Mouse (Mus musculus) embryonic facial prominence, embryonic 11.5 days (tissue): ENCODE data around the gene Nckap5. TPM values are rescaled to one million over a fixed set of nuclear protein-coding genes. Genes with fewer than 3 reads are reported as not detected.

Experiments used
- ATAC-seq: fragments of 200-750 bp; cut with Nextera tagmentation; replicated peaks from 2 replicates; pipeline ENCODE4 v1.8.0; 2017; ENCODE audit warnings: low read depth; ENCODE audit not compliant: insufficient number of reproducible peaks, low FRiP score, low TSS enrichment
- DNase-seq: peaks from one replicate; pipeline ENCODE4 v3.0.0-alpha.2; 2015; ENCODE audit warnings: low spot score
- H3K27ac ChIP-seq: fragments of 300-500 bp; sonication (generic); replicated peaks from 2 replicates; pipeline ENCODE4 v1.5.1; 2014; ENCODE audit warnings: mild to moderate bottlenecking, low read depth, low read length, control low read depth
- H3K27me3 ChIP-seq: fragments of 300-500 bp; sonication (generic); 2 replicates; pipeline ENCODE4 v1.6.1; 2014; ENCODE audit warnings: mild to moderate bottlenecking, low read length, moderate library complexity, mixed read lengths; ENCODE audit not compliant: control insufficient read depth, insufficient read depth
- H3K36me3 ChIP-seq: fragments of 300-500 bp; sonication (generic); replicated peaks from 2 replicates; pipeline ENCODE4 v1.6.1; 2014; ENCODE audit warnings: low read depth, mild to moderate bottlenecking, low read length, moderate library complexity, mixed read lengths; ENCODE audit not compliant: control insufficient read depth, insufficient read depth
- H3K4me1 ChIP-seq: fragments of 300-500 bp; sonication (generic); 2 replicates; pipeline ENCODE4 v1.6.1; 2014; ENCODE audit warnings: low read length, mixed read lengths; ENCODE audit not compliant: control insufficient read depth, insufficient read depth
- H3K4me2 ChIP-seq: fragments of 300-500 bp; sonication (generic); 2 replicates; pipeline ENCODE4 v1.6.1; 2014; ENCODE audit warnings: low read depth, mild to moderate bottlenecking, control low read depth, low read length, moderate library complexity
- H3K4me3 ChIP-seq: fragments of 300-500 bp; sonication (generic); 2 replicates; pipeline ENCODE4 v1.5.1; 2014; ENCODE audit warnings: low read depth, low read length, control low read depth
- H3K9ac ChIP-seq: fragments of 300-500 bp; sonication (generic); replicated peaks from 2 replicates; pipeline ENCODE4 v1.6.1; 2014; ENCODE audit warnings: mild to moderate bottlenecking, control low read depth, low read length
- H3K9me3 ChIP-seq: fragments of 300-500 bp; sonication (generic); replicated peaks from 2 replicates; pipeline ENCODE4 v1.6.1; 2016; ENCODE audit warnings: mild to moderate bottlenecking, low read length, inconsistent platforms, mixed read lengths; ENCODE audit not compliant: control insufficient read depth
- WGBS: fragments of 180-500 bp; shearing (Covaris S2); extraction: QIAGEN DNeasy Blood & Tissue Kit; methylation state at CpG from one replicate; pipeline ENCODE4 v1.1.7; 2014; 5-methylcytosine and 5-hydroxymethylcytosine counted together
- polyA plus RNA-seq: library from polyadenylated mRNA; unstranded; fragments of >200 nt; fragmentation: Nextera tagmentation; extraction: Ambion mirVana; gene quantifications from 2 replicates; pipeline ENCODE4 v1.2.1, GENCODE M21; 2014

Gene Nckap5
- polyA plus RNA-seq, 1 experiment from 2014 or later = 5.7 TPM

- WGBS = 47% methylated on average over 2 of the region's 2 CpGs
- no peaks in the 10 kb centered on the region for H3K36me3 ChIP-seq
- H3K4me3 ChIP-seq = no peak overlapping the region
- no peaks in the 10 kb centered on the region for H3K9me3 ChIP-seq
- H3K9ac ChIP-seq = no peak overlapping the region
- H3K4me1 ChIP-seq = no peaks in the 10 kb centered on the region
- H3K27ac ChIP-seq = no peak overlapping the region
- DNase-seq (no peak), ATAC-seq (no peak)
- H3K27me3 ChIP-seq = no peaks in the 10 kb centered on the region
- no peak overlapping the region for H3K4me2 ChIP-seq
These were observed 463.9 kb downstream of the Nckap5 start for GRCm38 (mm10) chr1:126366736-126367135.

DNA sequence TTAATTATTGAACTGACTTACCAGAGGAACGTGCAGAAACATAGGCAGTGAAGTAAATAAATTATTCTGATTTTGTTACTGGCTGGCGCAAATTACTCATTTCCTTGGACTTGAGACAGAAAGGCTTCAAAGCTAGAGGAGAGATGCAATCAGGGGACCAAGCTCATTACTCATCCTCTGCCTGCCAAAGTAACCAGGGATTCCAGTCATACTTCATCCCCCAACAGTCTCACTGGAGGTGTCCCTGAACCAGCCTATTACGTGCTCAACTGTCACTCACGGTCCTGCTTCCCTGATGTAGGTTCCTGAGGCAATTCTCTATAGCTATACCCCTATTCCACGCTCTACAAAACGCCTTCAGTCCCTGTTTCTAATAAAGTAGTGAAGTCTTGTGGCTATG, 466.0 kb downstream of the Nckap5 start:
- Histone ChIP-seq H3K4me3 (no peak overlapping the region), H3K36me3 (no peaks in the 10 kb centered on the region), H3K9ac (no peak overlapping the region), H3K27ac (no peak overlapping the region), H3K27me3 (no peaks in the 10 kb centered on the region), H3K9me3 (no peaks in the 10 kb centered on the region), H3K4me2 (no peak overlapping the region), H3K4me1 (no peaks in the 10 kb centered on the region)
- no peak for ATAC-seq
- WGBS = 74% methylated on average over 6 of the region's 6 CpGs
- DNase-seq = no peak

- no peaks in the 10 kb centered on the region for H3K27me3 ChIP-seq
- ATAC-seq (no peak), DNase-seq (no peak)
- no peak overlapping the region for H3K4me2 ChIP-seq
- H3K9ac ChIP-seq = no peak overlapping the region
- no peak overlapping the region for H3K4me3 ChIP-seq
- no peaks in the 10 kb centered on the region for H3K9me3 ChIP-seq
- no peaks in the 10 kb centered on the region for H3K4me1 ChIP-seq
- H3K27ac ChIP-seq = no peak overlapping the region
- H3K36me3 ChIP-seq = no peaks in the 10 kb centered on the region
- 77% methylated on average over 6 of the region's 6 CpGs for WGBS
These were observed 469.9 kb downstream of the Nckap5 start for GRCm38 (mm10) chr1:126360531-126361220.

DNA sequence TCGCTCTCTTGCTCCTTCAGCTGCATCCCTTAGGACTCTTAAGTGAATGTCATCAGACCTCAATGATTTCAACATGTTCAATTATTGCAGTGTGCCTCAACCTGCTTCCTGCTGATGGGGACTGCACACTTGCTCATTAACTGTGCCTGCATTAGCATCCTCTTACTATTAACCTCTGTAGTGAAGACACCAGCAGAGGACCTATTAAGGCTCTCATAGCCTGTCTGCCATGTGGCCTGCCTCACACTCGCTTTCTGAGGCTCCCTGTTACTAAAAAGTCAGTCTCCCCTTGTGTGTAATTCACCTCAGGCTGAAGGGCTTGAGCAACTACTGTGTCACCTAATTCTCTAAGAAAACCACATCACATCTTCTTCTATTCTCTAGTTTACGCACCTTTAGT, 470.5 kb downstream of the Nckap5 start:
- no peak overlapping the region for H3K9ac ChIP-seq
- ATAC-seq = no peak
- DNase-seq = no peak
- no peak overlapping the region for H3K4me2 ChIP-seq
- H3K27ac ChIP-seq = no peak overlapping the region
- H3K36me3 ChIP-seq = no peaks in the 10 kb centered on the region
- H3K4me3 ChIP-seq = no peak overlapping the region
- no peaks in the 10 kb centered on the region for H3K27me3 ChIP-seq
- 75% methylated on average over 3 of the region's 3 CpGs for WGBS
- no peaks in the 10 kb centered on the region for H3K4me1 ChIP-seq
- no peaks in the 10 kb centered on the region for H3K9me3 ChIP-seq

DNA sequence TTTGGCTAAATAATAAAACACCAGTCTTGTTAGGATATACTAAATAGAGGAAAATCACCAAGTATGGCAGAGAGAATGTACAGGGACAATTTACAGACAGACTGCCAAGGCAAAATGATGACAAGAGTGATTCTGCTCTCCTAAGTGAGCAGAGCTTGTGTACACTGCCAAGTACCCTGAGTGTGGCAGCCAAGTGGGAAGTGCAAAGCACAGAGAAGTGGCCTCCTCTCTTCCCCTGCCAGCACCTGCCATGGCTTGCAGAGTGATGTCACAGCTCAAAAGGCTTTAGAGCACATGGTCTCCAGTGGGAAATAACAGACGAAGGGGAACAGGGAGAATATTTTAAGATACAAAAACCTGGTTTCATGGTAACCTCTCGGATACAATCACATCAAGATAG, 488.8 kb downstream of the Nckap5 start:
- Histone ChIP-seq H3K4me1 (no peaks in the 10 kb centered on the region), H3K4me2 (no peak overlapping the region), H3K9me3 (no peaks in the 10 kb centered on the region), H3K27me3 (no peaks in the 10 kb centered on the region), H3K9ac (no peak overlapping the region), H3K27ac (no peak overlapping the region), H3K36me3 (no peaks in the 10 kb centered on the region), H3K4me3 (no peak overlapping the region)
- WGBS = 85% methylated on average over 2 of the region's 2 CpGs
- DNase-seq (no peak), ATAC-seq (no peak)

GRCm38 (mm10) chr1:126339250-126339649, 491.3 kb downstream of the Nckap5 start:
- Histone ChIP-seq H3K27ac (no peak overlapping the region), H3K4me2 (no peak overlapping the region), H3K4me1 (no peaks in the 10 kb centered on the region), H3K4me3 (no peak overlapping the region), H3K9ac (no peak overlapping the region), H3K27me3 (no peaks in the 10 kb centered on the region), H3K9me3 (no peaks in the 10 kb centered on the region), H3K36me3 (no peaks in the 10 kb centered on the region)
- DNase-seq (no peak), ATAC-seq (no peak)
- 64% methylated on average over 3 of the region's 3 CpGs for WGBS

GRCm38 (mm10) chr1:126334202-126334601, 496.4 kb downstream of the Nckap5 start:
- Histone ChIP-seq H3K27ac (no peak overlapping the region), H3K27me3 (no peaks in the 10 kb centered on the region), H3K36me3 (no peaks in the 10 kb centered on the region), H3K4me3 (no peak overlapping the region), H3K4me1 (no peaks in the 10 kb centered on the region), H3K9ac (no peak overlapping the region), H3K4me2 (no peak overlapping the region), H3K9me3 (no peaks in the 10 kb centered on the region)
- ATAC-seq (no peak), DNase-seq (no peak)
- WGBS = 80% methylated on average over 4 of the region's 4 CpGs

DNA sequence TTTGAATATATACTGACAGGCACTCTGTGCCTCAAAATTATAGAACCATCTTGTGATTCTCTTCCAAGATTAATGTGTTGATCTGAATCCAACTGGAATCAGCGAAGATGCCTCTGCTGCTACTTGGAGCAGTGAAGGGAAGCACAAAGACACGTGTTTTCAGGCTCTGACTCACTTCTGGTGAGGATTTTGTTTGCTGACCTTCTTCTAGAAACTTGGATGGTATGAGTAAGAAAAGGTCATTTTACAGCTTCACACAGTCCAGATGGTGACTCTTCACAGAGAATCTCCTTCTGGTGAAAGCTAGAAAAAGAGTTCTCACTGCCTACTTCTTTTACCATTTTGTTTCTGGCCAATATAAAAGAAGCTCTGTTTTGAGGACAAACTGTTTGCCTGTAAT, 498.6 kb downstream of the Nckap5 start:
- no peaks in the 10 kb centered on the region for H3K27me3 ChIP-seq
- H3K36me3 ChIP-seq = no peaks in the 10 kb centered on the region
- H3K27ac ChIP-seq = no peak overlapping the region
- H3K4me3 ChIP-seq = no peak overlapping the region
- no peak overlapping the region for H3K4me2 ChIP-seq
- ATAC-seq (no peak), DNase-seq (no peak)
- 70% methylated on average over 2 of the region's 2 CpGs for WGBS
- no peak overlapping the region for H3K9ac ChIP-seq
- no peaks in the 10 kb centered on the region for H3K4me1 ChIP-seq
- no peaks in the 10 kb centered on the region for H3K9me3 ChIP-seq
